Mouse (Mus musculus) thymus, adult 2 months (tissue): ENCODE measurements around the gene Rbms1.

Experiments used
- CTCF ChIP-seq: fragments of 200-500 bp; IDR thresholded peaks from 2 replicates; pipeline ENCODE4 v1.5.1; 2012; ENCODE audit warnings: mild to moderate bottlenecking, control low read depth, low read length, moderate library complexity, borderline replicate concordance; ENCODE audit not compliant: control insufficient read depth, poor library complexity, insufficient read depth; ENCODE audit errors: extremely low read depth
- POLR2A ChIP-seq: fragments of 200-500 bp; IDR thresholded peaks from 2 replicates; pipeline ENCODE4 v1.6.1; 2012; ENCODE audit warnings: mild to moderate bottlenecking, low read length, control low read depth, moderate library complexity; ENCODE audit not compliant: control insufficient read depth, poor library complexity, insufficient read depth; ENCODE audit errors: extremely low read depth

GRCm38 (mm10) chr2:60773592-60773991 lies 189.4 kb downstream of the Rbms1 start:
- TF ChIP-seq CTCF (no peak), POLR2A (no peak)
